Mouse (Mus musculus): ENCODE results near the gene Vps18.

The Vps18 gene

GRCm38 (mm10) chr2:119292281-119292680 lies 3.7 kb downstream of the Vps18 start:
- DNase-seq (ENCODE audit: low spot score) = no peak

DNA sequence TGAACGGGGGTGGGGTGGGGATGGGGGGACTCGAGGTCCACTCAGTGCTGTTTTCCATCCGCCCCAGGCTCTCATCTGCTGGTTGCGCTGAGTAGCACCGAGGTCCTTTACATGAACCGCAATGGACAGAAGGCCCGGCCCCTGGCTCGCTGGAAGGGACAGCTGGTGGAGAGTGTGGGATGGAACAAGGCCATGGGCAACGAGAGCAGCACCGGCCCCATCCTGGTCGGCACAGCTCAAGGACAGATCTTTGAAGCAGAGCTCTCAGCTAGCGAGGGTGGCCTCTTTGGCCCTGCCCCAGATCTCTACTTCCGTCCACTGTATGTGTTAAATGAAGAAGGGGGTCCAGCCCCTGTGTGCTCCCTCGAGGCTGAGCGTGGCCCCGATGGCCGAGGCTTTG lies 4.3 kb downstream of the Vps18 start:
- DNase-seq (ENCODE audit: low spot score) = no peak

DNA sequence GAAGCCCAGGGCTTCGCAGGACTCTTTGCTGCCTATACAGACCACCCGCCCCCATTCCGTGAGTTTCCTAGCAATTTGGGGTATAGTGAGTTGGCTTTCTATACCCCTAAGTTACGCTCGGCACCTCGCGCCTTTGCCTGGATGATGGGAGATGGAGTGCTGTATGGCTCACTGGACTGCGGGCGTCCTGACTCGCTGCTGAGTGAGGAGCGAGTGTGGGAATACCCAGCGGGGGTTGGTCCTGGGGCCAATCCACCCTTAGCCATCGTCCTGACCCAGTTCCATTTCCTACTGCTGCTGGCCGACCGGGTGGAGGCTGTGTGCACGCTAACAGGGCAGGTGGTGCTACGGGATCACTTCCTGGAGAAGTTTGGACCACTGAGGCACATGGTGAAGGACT lies 4.8 kb downstream of the Vps18 start:
- no peak for DNase-seq (ENCODE audit: low spot score)

GRCm38 (mm10) chr2:119293776-119294390 lies 5.3 kb downstream of the Vps18 start:
- no peak for DNase-seq (ENCODE audit: low spot score)

DNA sequence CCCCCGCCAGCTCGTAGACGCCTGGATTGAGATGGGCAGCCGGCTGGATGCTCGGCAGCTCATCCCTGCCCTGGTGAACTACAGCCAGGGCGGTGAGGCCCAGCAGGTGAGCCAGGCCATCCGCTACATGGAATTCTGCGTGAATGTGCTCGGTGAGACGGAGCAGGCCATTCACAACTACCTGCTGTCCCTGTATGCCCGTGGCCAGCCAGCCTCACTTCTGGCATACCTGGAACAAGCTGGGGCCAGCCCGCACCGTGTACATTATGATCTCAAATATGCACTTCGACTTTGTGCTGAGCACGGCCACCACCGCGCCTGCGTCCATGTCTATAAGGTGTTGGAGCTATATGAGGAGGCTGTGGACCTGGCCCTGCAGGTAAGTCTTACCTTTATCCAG lies 5.9 kb downstream of the Vps18 start:
- no peak for DNase-seq (ENCODE audit: low spot score)

DNA sequence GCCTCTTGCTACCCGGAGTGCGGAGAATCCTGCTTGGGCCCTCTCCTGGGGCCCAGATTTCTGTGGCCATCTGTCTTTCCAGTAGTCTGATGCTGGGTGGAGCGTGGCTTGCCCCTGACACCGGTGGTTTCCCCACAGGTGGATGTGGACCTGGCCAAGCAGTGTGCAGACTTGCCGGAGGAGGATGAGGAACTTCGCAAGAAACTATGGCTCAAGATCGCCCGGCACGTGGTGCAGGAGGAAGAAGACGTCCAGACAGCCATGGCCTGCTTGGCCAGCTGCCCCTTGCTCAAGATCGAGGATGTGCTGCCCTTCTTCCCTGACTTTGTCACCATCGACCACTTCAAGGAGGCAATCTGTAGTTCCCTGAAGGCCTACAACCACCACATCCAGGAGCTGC lies 8.2 kb downstream of the Vps18 start:
- no peak for DNase-seq (ENCODE audit: low spot score)

- DNase-seq (ENCODE audit: low spot score) = no peak
These were observed 9.0 kb downstream of the Vps18 start for GRCm38 (mm10) chr2:119297506-119297905.

GRCm38 (mm10) chr2:119298330-119298729 lies 9.8 kb downstream of the Vps18 start:
- DNase-seq (ENCODE audit: low spot score) = peak; percentile 64

DNA sequence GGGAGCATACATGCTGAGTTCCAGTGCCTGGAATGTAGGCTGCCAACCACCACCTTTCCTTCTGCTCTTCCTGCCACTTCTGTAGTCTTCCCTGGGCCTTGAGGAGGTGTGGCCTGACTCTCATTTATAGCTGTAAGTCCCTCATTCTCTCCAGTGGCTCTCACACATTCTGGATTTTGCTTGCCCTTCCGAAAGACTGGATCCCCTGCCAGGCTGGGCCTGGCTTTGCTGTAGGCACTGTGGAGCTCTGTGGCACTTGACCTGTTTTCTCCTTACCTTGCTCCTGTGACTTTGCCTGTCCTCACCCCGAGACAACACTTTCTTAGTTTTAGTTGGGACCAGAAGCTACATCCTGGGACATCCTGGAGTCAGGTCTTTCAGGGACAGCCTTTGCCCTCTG lies 10.3 kb downstream of the Vps18 start:
- no peak for DNase-seq (ENCODE audit: low spot score)

GRCm38 (mm10) chr2:119299981-119300818 lies 11.7 kb downstream of the Vps18 start:
- DNase-seq (ENCODE audit: low spot score) = peak; percentile 76

DNA sequence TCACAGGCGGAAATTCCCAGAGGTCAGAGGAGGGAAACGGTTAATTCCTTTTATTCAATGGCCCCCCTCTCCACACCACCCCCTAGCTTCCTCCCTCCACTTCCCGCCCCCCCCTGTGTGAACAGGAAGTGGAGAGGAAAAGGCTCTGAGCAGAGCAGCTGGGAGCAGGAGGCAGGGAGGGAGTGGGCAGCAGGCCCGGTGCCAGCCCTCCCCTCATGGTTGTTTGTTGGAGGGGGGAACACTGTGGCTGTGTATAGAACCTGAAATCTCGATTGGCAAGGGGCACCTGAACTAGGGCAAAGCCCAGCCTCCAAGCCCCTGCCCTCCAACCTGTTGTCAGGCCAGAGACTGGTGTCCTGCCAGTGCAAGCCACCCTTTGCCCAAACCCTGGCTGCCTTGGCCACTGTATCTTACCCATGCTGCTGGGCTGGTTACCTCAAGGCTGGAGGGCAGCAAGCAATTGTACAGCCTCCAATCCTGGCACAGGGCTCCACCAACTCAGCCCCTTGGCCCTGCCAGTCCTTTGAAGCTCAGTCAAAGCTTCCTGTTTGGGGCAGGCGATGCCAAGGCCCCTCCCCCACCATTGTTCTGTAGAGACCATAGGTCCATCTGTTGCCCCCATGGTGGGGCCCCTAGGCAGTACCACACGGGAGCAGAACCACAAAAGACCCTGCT lies 12.4 kb downstream of the Vps18 start:
- DNase-seq (ENCODE audit: low spot score) = no peak

DNA sequence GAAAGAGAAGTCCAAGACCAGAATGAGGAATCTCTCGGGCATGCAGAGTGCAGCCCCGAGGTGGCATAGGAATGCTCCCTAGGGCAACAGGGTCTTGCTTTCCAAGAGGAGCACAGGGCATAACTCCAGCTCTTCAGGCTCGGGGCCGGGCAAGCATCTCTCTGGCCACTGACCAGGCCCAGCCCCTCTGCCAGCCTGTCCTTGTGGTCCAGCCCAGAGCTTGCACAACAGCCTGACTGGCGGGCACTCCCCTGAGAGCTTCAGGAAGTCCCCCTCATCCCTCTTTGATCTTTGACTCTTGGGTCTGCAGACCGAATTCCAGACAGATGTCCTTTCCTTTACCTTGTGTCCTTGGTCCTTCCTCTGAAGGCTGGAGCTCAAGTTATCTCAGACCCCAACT lies 14.3 kb downstream of the Vps18 start:
- DNase-seq (ENCODE audit: low spot score) = no peak

- no peak for DNase-seq (ENCODE audit: low spot score)
These were observed 15.9 kb downstream of the Vps18 start for GRCm38 (mm10) chr2:119304391-119304790.

DNA sequence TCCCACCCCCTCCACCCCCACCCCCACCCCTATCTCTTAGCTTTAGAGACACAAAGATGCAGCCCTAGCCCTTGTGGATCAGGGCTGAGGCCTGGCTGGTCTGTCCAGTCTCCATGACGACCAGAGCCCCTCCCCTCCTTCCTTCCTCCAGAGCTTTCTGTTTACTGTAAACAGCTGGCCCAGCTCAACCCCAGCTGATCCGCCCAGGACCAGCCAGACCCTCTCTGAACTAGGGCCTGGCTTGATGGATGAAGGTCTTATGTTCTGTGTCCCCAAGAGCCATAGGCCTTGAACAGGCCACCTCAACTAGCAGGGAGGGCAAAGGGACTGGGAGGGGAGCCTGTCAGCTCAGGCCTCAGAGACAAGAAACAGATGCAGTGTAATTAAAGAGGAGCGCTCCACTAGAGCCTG lies 16.3 kb downstream of the Vps18 start:
- DNase-seq (ENCODE audit: low spot score) = no peak

DNA sequence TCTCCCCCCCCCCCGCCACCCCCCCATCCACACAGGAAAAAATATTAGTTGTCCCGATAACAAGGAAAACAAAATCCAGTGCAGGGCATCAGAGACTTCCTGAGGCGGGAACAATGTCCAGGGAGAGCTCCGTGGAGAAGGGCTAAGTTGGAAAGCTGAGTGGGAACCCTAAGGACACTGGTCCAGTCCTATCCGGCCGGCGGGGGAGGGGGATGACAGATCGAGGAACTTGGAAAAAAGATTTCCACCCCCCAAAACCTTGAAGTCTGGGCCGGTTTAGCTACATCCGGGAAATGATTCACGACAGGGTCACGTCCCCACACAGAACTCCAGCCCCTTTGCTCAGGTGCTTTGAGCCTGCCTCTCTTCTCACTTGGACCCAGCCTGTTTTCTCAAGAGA lies 23.0 kb downstream of the Vps18 start:
- no peak for DNase-seq (ENCODE audit: low spot score)

- no peak for DNase-seq (ENCODE audit: low spot score)
These were observed 23.9 kb downstream of the Vps18 start for GRCm38 (mm10) chr2:119312380-119312958.

DNA sequence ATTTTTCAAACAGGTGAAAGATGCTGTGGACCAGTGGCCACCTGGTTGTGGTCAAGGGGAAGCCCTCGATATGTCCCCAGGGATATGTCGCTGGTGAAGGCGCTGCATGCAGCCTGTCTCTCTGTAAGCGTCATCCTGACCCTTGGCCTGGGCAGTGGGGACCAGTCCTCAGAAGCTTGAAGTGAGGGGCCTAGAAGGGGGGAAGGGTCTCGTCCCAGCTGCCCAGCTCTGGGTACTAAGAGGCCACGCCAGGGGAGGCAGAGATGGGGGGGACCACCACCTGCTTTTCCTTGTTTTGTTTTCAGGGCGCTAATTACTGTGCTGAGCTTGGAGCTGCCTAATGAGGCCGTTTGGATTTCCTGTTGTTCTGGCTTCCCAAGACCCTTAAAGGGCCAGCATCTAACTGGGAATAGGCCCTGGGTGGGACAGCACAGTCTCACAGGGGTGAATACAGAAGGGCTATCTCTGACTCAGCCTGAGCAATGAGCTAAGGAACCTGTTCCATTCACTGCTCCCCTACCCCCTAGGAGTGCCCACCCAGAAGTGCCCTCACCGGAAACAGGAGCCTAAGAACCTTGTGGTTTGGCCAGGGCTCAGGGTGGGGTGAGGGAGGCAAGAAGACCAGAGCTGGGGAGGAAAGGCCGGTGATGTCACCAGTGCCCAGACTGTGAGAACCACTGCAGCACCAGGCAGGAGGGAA lies 25.4 kb downstream of the Vps18 start:
- DNase-seq (ENCODE audit: low spot score) = no peak

DNA sequence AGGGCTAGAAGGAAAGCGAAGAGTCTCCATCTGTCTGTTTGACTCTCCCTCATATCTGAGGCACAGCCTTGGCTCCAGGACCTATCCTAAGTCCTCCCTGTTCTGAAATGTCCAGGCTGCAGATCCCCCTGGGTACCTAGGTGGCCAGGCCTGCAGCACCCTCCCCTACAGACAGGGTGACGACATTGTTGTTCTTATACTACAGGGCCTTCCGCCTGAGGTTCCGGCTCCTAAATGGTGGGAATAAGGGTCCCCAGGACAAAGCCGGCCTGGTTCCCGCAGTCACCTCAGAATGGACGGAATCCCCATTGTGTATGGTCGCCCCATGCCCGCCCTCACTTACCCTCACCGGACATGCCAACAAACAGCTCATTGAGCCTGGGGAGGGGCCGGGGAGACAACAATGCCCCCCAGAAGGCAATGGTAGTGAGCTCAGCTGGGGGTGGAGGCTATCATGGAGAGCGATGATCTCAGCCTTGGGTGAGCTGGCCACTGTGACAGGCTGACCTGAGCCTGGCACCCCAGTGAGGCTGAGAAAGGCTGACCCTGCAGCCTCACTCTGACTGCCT lies 26.3 kb downstream of the Vps18 start:
- no peak for DNase-seq (ENCODE audit: low spot score)

GRCm38 (mm10) chr2:119318043-119318710 lies 29.6 kb downstream of the Vps18 start:
- no peak for DNase-seq (ENCODE audit: low spot score)

DNA sequence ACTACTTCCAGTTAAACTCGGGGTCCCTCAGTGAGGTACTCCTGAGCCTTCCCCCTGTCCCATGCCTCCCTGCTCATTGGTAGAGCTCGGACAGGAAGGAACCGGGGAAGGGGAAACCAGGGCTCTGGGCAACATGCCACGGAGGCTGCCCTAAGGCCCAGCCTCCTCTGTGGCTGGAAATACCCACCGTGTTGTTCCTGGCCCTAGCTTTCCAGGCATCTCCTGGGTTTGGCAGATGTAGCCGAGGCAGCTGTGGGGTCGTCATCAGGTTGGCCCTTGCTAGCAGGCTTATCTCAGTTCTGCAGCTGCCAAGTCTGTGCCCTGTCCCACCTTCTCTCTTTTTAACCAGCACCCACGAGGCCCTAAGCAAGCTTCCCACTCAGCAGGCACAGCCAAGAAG lies 32.0 kb downstream of the Vps18 start:
- no peak for DNase-seq (ENCODE audit: low spot score)

Measured in ovary, postnatal 14 days (tissue).